Mouse (Mus musculus): Measurements from ENCODE around the gene Dnah3. TPM values are rescaled to one million over a fixed set of nuclear protein-coding genes. Genes with fewer than 3 reads are reported as not detected.

The Dnah3 gene
- polyA plus RNA-seq (2015; fragmentation: Nextera tagmentation; extraction: Ambion mirVana) = not detected in 2 replicates

DNA sequence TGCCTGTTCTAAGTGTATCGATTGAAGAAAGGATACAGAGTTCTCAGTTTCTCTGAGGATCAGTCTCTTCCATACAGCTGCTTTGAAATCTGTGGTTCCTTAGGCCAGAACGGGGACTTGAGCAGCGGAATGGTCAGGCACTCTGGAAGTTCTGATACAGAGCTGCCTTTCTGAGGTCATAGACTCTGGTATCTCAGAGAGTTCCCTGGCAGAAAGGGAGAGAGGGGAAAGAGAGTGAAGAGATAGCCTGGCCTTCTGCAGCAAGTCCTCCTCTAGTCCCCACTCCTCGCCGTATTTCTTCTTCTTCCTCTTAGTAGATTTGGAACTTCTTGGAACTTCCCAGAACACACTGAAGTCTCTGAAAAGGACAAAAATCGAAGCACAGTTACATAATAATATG is at the start of gene Dnah3:
TSS of gene Dnah3 (minus strand) at position 101 of the 400 bp plus-strand sequence.
- no peak for ATAC-seq (ENCODE audit: low FRiP score, low TSS enrichment)
- no peak within 1 kb of the TSS for H3K27ac ChIP-seq (ENCODE audit: low read length)
- H3K27me3 ChIP-seq (ENCODE audit: insufficient read depth, low read length) = no peaks in the 10 kb centered on the region
- H3K9ac ChIP-seq (replicated peaks; ENCODE audit: low read length) = no peak within 1 kb of the TSS
- no peaks in the 10 kb centered on the region for H3K4me1 ChIP-seq (ENCODE audit: insufficient read depth, low read length)
- WGBS = 89% methylated on average over 6 of the region's 6 CpGs
- no peaks in the 10 kb centered on the region for H3K9me3 ChIP-seq (ENCODE audit: low read length)
- H3K4me2 ChIP-seq (replicated peaks; ENCODE audit: low read depth, low read length) = no peak within 1 kb of the TSS
- H3K36me3 ChIP-seq (ENCODE audit: insufficient read depth, low read length) = no peaks in the 10 kb centered on the region
- no peak within 1 kb of the TSS for H3K4me3 ChIP-seq (ENCODE audit: low read length)

DNA sequence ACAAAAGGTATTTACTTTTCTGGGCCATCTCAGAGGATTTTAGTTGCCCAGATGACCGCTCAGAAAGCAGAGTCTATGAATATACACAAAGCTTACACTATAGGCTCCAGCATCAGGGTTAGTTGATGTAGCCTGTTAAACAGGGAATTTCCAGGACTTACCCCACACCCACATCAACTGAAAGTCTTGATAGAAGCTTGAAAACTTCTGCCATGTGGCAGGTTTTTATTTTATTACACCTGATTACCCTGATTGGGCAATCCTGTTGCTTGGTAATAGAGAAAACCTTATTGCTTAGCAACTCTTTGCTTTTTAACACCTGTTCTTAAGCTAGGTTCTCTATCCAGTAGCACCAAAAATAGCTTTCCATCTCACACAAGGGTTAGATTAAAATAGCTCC is 47.7 kb upstream of the Dnah3 start:
- H3K4me1 ChIP-seq (ENCODE audit: insufficient read depth, low read length) = no peaks in the 10 kb centered on the region
- no peaks in the 10 kb centered on the region for H3K9me3 ChIP-seq (ENCODE audit: low read length)
- no peak overlapping the region for H3K4me2 ChIP-seq (replicated peaks; ENCODE audit: low read depth, low read length)
- no peak overlapping the region for H3K27ac ChIP-seq (ENCODE audit: low read length)
- ATAC-seq (ENCODE audit: low FRiP score, low TSS enrichment) = no peak
- no peak overlapping the region for H3K4me3 ChIP-seq (ENCODE audit: low read length)
- H3K27me3 ChIP-seq (ENCODE audit: insufficient read depth, low read length) = no peaks in the 10 kb centered on the region
- H3K36me3 ChIP-seq (ENCODE audit: insufficient read depth, low read length) = no peaks in the 10 kb centered on the region
- WGBS = 89% methylated on average over 1 of the region's 1 CpGs
- H3K9ac ChIP-seq (replicated peaks; ENCODE audit: low read length) = no peak overlapping the region

DNA sequence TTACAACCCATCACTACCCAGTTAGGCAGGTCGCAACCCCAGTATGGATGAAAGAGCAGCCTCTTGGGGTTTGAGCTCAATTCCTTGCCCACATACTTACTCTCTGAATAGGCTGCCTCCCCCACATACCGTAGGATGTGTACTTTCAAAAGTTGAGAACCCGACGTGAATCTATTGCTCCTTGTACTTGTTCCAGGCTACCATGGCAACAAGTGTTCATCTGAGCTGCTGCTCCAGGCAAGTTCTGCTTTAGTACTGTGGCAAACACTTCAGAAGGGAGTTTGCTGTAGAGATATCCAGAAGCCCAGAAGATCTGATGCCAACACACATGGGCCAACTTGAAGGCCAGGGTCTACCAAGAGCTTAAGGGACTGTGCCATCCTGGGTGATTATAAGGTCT is 33.9 kb upstream of the Dnah3 start:
- H3K36me3 ChIP-seq (ENCODE audit: insufficient read depth, low read length) = no peaks in the 10 kb centered on the region
- ATAC-seq (ENCODE audit: low FRiP score, low TSS enrichment) = no peak
- H3K9ac ChIP-seq (replicated peaks; ENCODE audit: low read length) = no peak overlapping the region
- H3K4me3 ChIP-seq (ENCODE audit: low read length) = no peak overlapping the region
- no peaks in the 10 kb centered on the region for H3K9me3 ChIP-seq (ENCODE audit: low read length)
- peak overlapping the region; percentile 67 for H3K27ac ChIP-seq (ENCODE audit: low read length)
- peaks cover 26% of the 10 kb centered on the region for H3K4me1 ChIP-seq (ENCODE audit: insufficient read depth, low read length)
- H3K27me3 ChIP-seq (ENCODE audit: insufficient read depth, low read length) = no peaks in the 10 kb centered on the region
- 44% methylated on average over 4 of the region's 4 CpGs for WGBS
- no peak overlapping the region for H3K4me2 ChIP-seq (replicated peaks; ENCODE audit: low read depth, low read length)

DNA sequence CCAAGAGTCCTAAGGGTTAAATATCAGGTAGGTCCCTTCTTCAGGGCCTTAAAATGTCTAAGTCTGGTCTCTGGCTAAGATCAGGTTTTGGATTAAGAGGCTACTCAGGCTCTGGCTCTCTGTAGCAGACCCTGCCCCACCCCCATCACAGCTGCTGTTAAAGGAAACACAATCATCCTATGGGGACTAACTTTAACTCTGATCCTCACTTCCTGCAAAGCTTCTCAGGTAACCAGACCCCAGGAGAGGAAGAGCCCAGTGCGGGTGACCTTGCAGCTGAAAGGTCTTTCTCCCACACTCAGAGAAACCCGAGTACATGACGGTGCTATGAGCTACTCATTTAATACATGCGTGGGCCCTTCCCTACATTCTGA is 32.6 kb upstream of the Dnah3 start:
- Histone ChIP-seq H3K4me2 (replicated peaks; ENCODE audit: low read depth, low read length) (no peak overlapping the region), H3K9me3 (ENCODE audit: low read length) (no peaks in the 10 kb centered on the region), H3K27me3 (ENCODE audit: insufficient read depth, low read length) (no peaks in the 10 kb centered on the region), H3K27ac (ENCODE audit: low read length) (peak overlapping the region; percentile 70), H3K36me3 (ENCODE audit: insufficient read depth, low read length) (no peaks in the 10 kb centered on the region), H3K4me3 (ENCODE audit: low read length) (no peak overlapping the region), H3K9ac (replicated peaks; ENCODE audit: low read length) (no peak overlapping the region), H3K4me1 (ENCODE audit: insufficient read depth, low read length) (peaks cover 26% of the 10 kb centered on the region)
- peak; percentile 79 for ATAC-seq (ENCODE audit: low FRiP score, low TSS enrichment)
- WGBS = 18% methylated on average over 4 of the region's 4 CpGs

DNA sequence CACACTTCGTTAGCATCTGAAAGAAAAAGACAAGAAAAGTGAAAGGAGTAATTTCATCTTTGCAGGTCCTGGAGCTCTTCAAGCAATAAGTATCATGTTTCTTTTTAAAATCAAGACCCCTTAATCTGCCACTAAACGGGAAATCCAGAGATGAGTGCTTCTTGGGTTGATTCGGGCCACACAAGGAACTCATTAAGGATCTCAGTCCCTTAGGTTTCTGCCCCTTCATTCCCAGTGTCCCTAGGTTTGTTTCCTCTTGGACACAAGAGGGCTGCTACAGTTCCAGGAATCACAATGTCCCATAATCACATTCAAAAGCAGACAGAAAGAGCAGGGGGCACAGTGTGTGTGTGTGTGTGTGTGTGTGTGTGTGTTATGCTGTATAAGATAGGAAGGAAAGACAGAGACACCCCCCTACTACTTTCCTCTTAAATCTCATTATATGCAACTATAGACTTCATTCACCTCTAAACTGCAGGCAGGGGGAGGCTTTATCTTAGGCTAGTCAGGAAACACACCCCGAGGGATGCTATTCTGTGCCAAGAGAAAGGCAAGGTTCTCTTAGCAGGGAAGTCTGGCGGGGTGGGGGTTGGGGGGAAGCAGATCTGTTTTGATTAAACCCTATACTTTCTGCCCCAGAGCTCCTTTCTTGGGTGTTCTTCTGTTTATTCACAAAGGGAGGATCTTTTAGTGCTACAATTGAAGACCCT is 32.1 kb upstream of the Dnah3 start:
- Histone ChIP-seq H3K36me3 (ENCODE audit: insufficient read depth, low read length) (no peaks in the 10 kb centered on the region), H3K4me1 (ENCODE audit: insufficient read depth, low read length) (peaks cover 26% of the 10 kb centered on the region), H3K27ac (ENCODE audit: low read length) (peak overlapping the region; percentile 70), H3K9ac (replicated peaks; ENCODE audit: low read length) (no peak overlapping the region), H3K4me3 (ENCODE audit: low read length) (no peak overlapping the region), H3K9me3 (ENCODE audit: low read length) (no peaks in the 10 kb centered on the region), H3K27me3 (ENCODE audit: insufficient read depth, low read length) (no peaks in the 10 kb centered on the region), H3K4me2 (replicated peaks; ENCODE audit: low read depth, low read length) (no peak overlapping the region)
- WGBS = 17% methylated on average over 5 of the region's 5 CpGs
- peak; percentile 52 for ATAC-seq (ENCODE audit: low FRiP score, low TSS enrichment)

DNA sequence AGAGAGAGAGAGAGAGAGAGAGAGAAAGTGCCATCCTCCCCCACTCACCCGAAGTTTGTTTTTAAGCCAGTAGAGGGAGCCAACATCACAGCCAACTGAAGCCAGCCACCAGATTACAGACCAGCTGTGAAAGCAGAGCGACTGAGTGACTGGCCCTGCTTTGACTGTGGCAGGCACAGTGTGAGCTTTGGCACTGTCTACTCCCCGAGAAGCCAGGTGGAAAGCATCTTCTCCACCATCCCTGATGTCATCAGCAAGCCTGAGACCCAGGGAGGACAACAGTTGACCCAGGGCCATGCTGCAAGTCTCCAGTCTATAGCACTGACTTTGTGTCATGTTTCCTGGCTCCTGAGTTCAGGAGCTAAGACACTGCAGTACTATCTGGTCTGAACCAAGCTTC is 29.8 kb upstream of the Dnah3 start:
- ATAC-seq (ENCODE audit: low FRiP score, low TSS enrichment) = peak; percentile 91
- H3K36me3 ChIP-seq (ENCODE audit: insufficient read depth, low read length) = peaks cover 13% of the 10 kb centered on the region; the same call in 1 of the 2 replicates
- H3K4me1 ChIP-seq (ENCODE audit: insufficient read depth, low read length) = peaks cover 26% of the 10 kb centered on the region
- 3% methylated on average over 3 of the region's 3 CpGs for WGBS
- no peak overlapping the region for H3K4me2 ChIP-seq (replicated peaks; ENCODE audit: low read depth, low read length)
- 0 out of 2 replicates have a peak overlapping the region, but pooled peaks have one; percentile 10 for H3K9ac ChIP-seq (replicated peaks; ENCODE audit: low read length)
- H3K27ac ChIP-seq (ENCODE audit: low read length) = peak overlapping the region; percentile 68
- H3K27me3 ChIP-seq (ENCODE audit: insufficient read depth, low read length) = no peaks in the 10 kb centered on the region
- H3K9me3 ChIP-seq (ENCODE audit: low read length) = no peaks in the 10 kb centered on the region
- no peak overlapping the region for H3K4me3 ChIP-seq (ENCODE audit: low read length)

DNA sequence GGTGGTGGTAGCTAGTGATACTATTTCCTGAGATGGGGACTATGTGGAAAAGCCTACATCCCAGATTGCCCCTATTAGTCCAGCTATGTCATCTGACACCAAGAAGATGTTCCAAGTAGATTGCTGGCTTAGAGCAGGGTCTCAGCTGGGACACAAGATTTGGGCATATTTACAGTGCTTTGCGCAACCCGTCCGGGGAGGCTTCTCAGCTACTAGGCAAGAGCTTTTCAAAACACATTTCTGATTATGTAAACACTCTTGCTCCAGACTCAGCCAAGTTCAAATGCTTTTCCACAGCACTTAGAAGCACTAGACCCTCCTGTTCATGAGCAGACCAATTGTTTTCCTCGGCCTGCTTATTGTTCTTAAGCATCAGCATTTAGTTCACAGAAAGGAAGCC is 28.7 kb upstream of the Dnah3 start:
- no peak for ATAC-seq (ENCODE audit: low FRiP score, low TSS enrichment)

DNA sequence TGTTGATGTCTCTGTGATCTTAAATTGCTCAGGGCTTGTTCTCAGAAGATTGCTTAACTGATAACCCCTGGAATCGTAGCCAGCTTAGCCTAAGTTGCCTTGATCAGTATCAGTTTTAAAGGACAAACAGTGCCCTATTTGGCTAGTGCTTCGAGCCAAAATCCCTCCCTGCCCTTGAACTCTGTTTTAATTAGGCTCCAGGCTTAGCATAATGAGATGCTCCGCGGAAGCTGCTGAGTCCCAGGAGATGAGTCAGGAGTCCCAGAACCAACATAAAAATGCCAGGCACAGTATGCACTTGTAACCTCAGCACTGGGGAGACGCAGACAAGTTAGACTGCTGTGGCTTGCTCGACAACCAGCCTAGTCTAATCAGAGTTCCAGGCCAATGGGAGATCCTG is 22.4 kb upstream of the Dnah3 start:
- ATAC-seq (ENCODE audit: low FRiP score, low TSS enrichment) = no peak

More for the DNA sequence above, 28.7 kb upstream of the Dnah3 start:
- 81% methylated on average over 4 of the region's 4 CpGs for WGBS
- Histone ChIP-seq H3K4me3 (ENCODE audit: low read length) (no peak overlapping the region), H3K9ac (replicated peaks; ENCODE audit: low read length) (no peak overlapping the region), H3K27ac (ENCODE audit: low read length) (no peak overlapping the region), H3K27me3 (ENCODE audit: insufficient read depth, low read length) (no peaks in the 10 kb centered on the region), H3K36me3 (ENCODE audit: insufficient read depth, low read length) (peaks cover 14% of the 10 kb centered on the region; the same call in 1 of the 2 replicates), H3K4me2 (replicated peaks; ENCODE audit: low read depth, low read length) (no peak overlapping the region), H3K4me1 (ENCODE audit: insufficient read depth, low read length) (peaks cover 26% of the 10 kb centered on the region), H3K9me3 (ENCODE audit: low read length) (no peaks in the 10 kb centered on the region)

DNA sequence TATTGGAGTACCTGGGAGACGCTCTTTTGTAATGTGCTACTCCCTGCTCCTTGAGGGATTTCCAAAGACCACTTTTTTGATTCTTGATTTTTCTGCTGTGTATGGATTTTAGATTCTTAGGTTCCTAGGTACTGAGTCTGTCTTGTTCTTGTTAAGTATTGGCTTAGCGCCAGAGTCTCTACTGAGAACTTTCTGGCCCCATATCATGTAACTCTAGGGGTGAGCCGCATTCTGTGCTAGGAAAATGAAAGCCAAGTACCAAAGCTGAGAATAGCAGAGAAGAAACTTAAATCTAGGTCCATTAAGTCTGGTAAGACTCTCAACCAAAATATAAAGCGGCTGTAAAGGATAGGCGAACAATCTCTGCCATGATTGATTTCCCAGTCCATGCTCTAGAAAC is 21.9 kb upstream of the Dnah3 start:
- 82% methylated on average over 5 of the region's 5 CpGs for WGBS

More for the DNA sequence above, 22.4 kb upstream of the Dnah3 start:
- H3K27ac ChIP-seq (ENCODE audit: low read length) = no peak overlapping the region
- no peak overlapping the region for H3K9ac ChIP-seq (replicated peaks; ENCODE audit: low read length)
- no peak overlapping the region for H3K4me3 ChIP-seq (ENCODE audit: low read length)
- H3K36me3 ChIP-seq (ENCODE audit: insufficient read depth, low read length) = peaks cover 22% of the 10 kb centered on the region; the same call in 1 of the 2 replicates
- no peak overlapping the region for H3K4me2 ChIP-seq (replicated peaks; ENCODE audit: low read depth, low read length)
- no peaks in the 10 kb centered on the region for H3K27me3 ChIP-seq (ENCODE audit: insufficient read depth, low read length)
- no peaks in the 10 kb centered on the region for H3K9me3 ChIP-seq (ENCODE audit: low read length)
- 34% methylated on average over 6 of the region's 6 CpGs for WGBS
- no peaks in the 10 kb centered on the region for H3K4me1 ChIP-seq (ENCODE audit: insufficient read depth, low read length)

DNA sequence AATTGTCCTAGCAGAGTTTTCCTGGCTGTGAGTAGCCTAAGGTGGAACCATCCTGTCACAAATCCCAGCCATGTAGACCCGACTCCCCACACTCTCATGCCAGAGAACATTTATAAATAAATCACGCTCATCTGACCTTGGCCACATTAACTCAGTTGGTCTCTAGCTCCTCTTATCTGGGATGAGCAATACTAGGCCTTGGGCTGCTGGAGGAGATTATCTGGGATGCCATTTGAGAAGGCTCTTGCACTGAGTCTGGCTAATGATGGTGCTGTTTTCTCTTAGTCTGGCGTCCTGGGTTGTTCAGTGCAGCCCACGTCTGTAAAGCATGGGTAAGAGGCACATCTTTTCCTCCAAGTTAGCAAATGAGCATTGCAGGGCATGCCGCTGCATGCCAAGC is 14.6 kb upstream of the Dnah3 start:
- WGBS = 85% methylated on average over 5 of the region's 5 CpGs
- Histone ChIP-seq H3K27ac (ENCODE audit: low read length) (no peak overlapping the region), H3K27me3 (ENCODE audit: insufficient read depth, low read length) (no peaks in the 10 kb centered on the region), H3K9ac (replicated peaks; ENCODE audit: low read length) (no peak overlapping the region), H3K9me3 (ENCODE audit: low read length) (no peaks in the 10 kb centered on the region), H3K36me3 (ENCODE audit: insufficient read depth, low read length) (peaks cover 4% of the 10 kb centered on the region), H3K4me3 (ENCODE audit: low read length) (no peak overlapping the region), H3K4me1 (ENCODE audit: insufficient read depth, low read length) (no peaks in the 10 kb centered on the region), H3K4me2 (replicated peaks; ENCODE audit: low read depth, low read length) (no peak overlapping the region)
- no peak for ATAC-seq (ENCODE audit: low FRiP score, low TSS enrichment)

More for the DNA sequence above, 21.9 kb upstream of the Dnah3 start:
- Histone ChIP-seq H3K4me3 (ENCODE audit: low read length) (no peak overlapping the region), H3K27ac (ENCODE audit: low read length) (no peak overlapping the region), H3K9me3 (ENCODE audit: low read length) (no peaks in the 10 kb centered on the region), H3K27me3 (ENCODE audit: insufficient read depth, low read length) (no peaks in the 10 kb centered on the region), H3K4me1 (ENCODE audit: insufficient read depth, low read length) (no peaks in the 10 kb centered on the region), H3K4me2 (replicated peaks; ENCODE audit: low read depth, low read length) (no peak overlapping the region), H3K9ac (replicated peaks; ENCODE audit: low read length) (no peak overlapping the region), H3K36me3 (ENCODE audit: insufficient read depth, low read length) (peaks cover 22% of the 10 kb centered on the region; the same call in 1 of the 2 replicates)
- no peak for ATAC-seq (ENCODE audit: low FRiP score, low TSS enrichment)
